Mouse (Mus musculus) heart, adult 2 months (tissue): ENCODE measurements around the gene Il12rb2.

ENCODE experiments used
- CTCF ChIP-seq: fragments of 200-600 bp; IDR thresholded peaks from 2 replicates; pipeline ENCODE4 v1.8.1; 2022; ENCODE audit warnings: antibody characterized with exemption, mild to moderate bottlenecking, moderate library complexity
- POLR2A ChIP-seq: fragments of 200-500 bp; IDR thresholded peaks from 2 replicates; pipeline ENCODE4 v1.6.1; 2011; ENCODE audit warnings: mild to moderate bottlenecking, low read depth, low read length, control low read depth; ENCODE audit not compliant: insufficient read depth

GRCm38 (mm10) chr6:67281614-67282197, 94.3 kb downstream of the Il12rb2 start:
- TF ChIP-seq CTCF (no peak), POLR2A (no peak)
